Mouse (Mus musculus) cerebellum, adult 18-20 months (tissue): ENCODE measurements around the gene Zfp933.
"Not testable (repeated sequence)": the region's sequence is repeated elsewhere in the genome, so short reads cannot be mapped to it uniquely, and the experiment has no call there.

Experiments used
- DNase-seq, 2 experiments: peaks; one replicate each; pipeline ENCODE4 v3.0.0; 2021

Zfp933 gene

DNA sequence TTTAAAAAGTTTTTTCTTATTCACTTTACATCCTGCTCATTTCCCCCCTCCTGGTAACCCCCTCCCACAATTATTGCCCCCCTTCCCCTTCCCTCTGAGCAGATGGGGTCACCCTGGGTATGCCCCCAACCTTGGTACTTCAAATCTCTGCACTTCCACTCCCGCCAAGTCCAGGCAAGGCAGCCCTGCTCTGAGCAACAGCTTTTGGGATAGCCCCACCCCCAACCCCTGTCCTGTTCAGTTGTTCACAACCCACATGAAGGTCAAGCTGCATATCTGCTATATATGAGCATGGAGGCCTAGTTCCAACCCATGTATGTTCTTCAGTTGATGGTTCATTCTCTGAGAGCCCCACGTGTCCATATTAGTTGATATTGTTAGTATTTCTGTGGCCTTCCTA, 2.6 kb upstream of the Zfp933 start:
- no peak for DNase-seq

- DNase-seq: no peak
These were observed 422 bp upstream of the Zfp933 start for GRCm38 (mm10) chr4:147848584-147848991.

GRCm38 (mm10) chr4:147842871-147843270, 5.3 kb downstream of the Zfp933 start:
- no peak for DNase-seq

DNA sequence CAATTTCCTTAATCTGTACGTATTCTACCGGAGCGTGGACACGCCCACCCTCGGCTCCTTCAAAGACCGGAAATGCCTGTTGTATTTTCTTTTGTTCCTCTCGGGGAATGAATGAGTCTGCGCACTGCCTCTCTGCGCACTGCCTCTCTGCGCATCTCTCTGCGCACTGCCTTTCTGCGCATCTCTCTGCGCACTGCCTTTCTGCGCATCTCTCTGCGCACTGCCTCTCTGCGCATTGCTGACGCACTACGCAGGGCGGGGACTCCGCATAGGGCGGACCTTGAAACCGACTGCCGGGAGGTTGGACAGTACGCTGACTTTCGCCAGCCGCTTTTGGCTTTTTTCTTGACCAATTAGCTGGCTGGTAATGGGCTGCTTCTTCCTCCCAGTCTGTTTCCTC, 8.9 kb downstream of the Zfp933 start:
- DNase-seq: peak in 1 of 2 experiments; percentile 31

- no peak for DNase-seq
These were observed 23.8 kb downstream of the Zfp933 start for GRCm38 (mm10) chr4:147824389-147824788.

GRCm38 (mm10) chr4:147821414-147821813, 26.8 kb downstream of the Zfp933 start:
- not testable (repeated sequence) for DNase-seq

DNA sequence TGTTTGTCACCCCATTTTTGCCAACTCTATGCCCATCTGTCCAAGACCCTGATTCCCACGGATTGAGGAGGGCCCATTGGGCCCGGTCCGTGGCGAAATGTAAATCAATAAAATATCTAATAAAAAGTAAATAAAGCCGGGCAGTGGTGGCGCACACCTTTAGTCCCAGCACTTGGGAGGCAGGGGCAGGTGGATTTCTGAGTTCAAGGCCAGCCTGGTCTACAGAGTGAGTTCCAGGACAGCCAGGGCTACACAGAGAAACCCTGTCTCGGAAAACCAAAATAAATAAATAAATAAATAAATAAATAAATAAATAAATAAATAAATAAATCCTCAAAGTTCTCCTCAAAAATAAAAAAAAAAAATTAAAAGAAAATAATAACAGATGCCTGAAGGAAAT, 28.5 kb downstream of the Zfp933 start:
- not testable (repeated sequence) for DNase-seq

DNA sequence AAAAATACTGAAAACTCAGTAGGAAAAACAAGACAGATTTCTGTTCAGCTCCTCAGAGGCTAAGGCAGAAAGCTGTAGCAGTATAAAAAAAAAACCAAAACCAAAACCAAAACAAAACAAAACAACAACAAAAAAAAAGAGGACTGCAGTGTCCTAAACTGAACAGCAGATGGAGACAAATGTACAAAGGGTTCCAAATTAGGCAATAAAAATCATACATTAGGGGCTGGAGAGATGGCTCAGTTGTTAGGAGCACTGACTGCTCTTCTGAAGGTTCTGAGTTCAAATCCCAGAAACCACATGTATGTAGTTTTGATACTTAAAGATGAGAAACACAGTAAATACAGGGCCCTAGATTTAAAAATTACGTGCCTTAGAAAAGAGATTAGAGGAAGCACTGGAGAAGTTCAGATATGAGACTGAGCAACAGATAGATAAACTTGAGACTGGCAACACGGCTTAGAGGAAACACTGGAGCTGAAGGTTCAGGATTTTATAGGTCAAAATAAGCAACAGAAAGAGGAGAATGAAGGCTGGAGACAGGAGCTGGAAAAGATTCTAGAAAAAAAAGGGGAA, 33.5 kb downstream of the Zfp933 start:
- no peak for DNase-seq

GRCm38 (mm10) chr4:147813249-147813765, 34.9 kb downstream of the Zfp933 start:
- no peak for DNase-seq

DNA sequence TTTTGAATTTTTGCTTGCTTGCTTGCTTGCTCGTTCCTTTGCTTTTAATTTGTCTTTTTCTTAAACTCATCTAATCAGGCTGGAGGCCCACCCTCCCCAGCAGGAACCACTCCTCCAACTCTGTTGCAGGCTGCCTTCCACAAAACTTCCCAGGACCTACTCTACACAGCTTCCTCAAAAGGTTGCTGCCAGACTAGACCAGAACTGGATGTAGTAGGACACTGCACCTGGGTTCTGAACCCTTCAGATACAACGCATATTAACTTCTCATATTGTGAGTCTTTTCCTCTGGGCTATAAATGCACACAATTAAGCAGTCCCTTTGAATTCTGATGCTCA, 38.2 kb downstream of the Zfp933 start:
- DNase-seq: not testable (repeated sequence)

- DNase-seq: not testable (repeated sequence)
These were observed 38.7 kb downstream of the Zfp933 start, which contains the start of gene Zfp984 for GRCm38 (mm10) chr4:147809292-147809965. Gene Zfp984, minus strand, starts transcription at chr4:147809788.

DNA sequence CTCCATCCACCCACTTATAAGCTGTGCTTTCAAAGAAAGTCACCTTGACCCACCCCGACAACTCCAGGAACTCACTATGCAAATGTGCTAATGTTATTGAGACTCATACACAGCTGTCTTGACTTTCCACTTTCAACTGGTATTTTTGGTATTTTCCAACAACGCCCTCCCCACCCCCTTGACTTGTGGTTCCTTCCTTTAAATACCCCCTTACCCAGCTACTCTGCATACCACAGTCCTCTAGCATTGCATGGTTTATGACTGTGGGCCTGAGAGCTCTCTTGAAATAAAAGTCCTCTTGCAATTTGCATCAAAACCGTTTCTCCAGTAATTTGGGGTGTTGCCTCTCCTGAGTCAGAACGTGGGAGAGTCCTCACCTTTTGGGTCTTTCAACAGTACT, 39.7 kb downstream of the Zfp933 start:
- DNase-seq: not testable (repeated sequence)

DNA sequence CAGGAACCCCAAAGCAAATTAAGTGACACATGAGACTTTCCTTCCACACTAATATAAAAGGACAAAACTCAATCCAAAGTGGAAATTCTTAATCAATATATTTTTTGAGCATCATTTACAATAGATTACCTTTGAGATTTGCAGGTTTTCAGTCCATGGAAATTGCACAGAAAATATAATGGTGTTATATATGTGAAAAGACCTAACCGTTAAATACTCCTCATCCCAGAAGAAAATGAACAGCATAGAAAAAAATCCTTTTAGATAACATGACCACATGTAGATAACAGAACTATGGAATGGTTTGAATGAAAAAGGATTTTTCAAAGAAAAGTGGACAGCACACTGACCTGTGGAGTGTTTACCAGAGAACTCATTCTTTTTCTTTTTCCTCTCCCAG, 52.9 kb downstream of the Zfp933 start:
- DNase-seq: not testable (repeated sequence)

DNA sequence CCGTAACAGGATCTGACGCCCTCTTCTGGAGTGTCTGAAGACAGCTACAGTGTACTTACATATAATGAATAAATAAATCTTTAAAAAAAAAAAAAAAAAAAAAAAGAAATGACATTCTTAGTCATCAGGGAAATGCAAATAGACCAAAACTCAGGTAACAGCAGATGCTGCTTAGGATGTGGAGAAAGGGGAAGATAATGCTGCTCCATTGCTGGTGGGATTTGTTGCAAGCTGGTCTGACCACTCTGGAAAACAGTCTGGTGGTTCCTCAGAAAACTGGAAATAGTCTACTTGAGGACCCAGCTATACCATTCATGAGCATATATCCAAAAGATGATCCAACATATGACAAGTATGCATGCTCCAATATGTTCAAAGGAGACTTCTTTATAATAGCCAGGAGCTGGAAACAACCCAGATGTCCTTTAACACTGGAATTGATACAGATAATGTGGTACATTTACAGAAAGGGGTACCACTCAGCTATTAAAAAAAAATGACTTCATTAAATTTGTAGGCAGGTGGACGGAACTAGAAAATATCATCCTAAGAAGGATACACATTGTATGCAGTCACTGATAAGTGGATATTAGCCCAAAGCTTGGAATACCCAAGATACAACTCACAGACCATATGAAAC, 54.0 kb downstream of the Zfp933 start:
- DNase-seq: not testable (repeated sequence)

- not testable (repeated sequence) for DNase-seq
These were observed 54.7 kb downstream of the Zfp933 start for GRCm38 (mm10) chr4:147793390-147793916.

DNA sequence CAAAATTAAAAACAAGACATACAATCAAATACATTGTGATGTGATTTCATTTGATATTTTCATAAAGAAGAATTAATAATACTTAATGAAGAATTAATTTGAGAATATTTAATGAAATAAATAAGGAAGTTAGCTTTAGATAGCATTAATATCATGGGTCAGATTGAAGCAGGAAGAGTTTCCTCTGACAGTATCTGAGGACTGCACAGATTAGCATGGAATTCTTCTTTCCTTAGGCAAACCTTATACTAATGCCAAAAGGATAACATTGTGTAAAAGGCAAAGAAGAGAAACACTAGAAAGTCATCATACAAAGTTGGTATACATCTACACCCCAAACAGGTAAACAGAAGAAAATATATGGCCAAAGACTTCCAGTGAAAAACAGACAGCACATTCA, 56.4 kb downstream of the Zfp933 start:
- DNase-seq: not testable (repeated sequence)
